Mouse (Mus musculus) thymus, postnatal 25 days (tissue): ENCODE measurements around the gene Krtap13-1.
"Not testable (repeated sequence)": the region's sequence is repeated elsewhere in the genome, so short reads cannot be mapped to it uniquely, and the experiment has no call there.

Experiments
- DNase-seq: peaks from one replicate; pipeline ENCODE4 v3.0.0; 2022

Krtap13-1 gene

GRCm38 (mm10) chr16:88728812-88729275 lies at the start of gene Krtap13-1:
Gene Krtap13-1 (plus strand): TSS chr16:88728862.
- DNase-seq: no peak

GRCm38 (mm10) chr16:88679099-88679498 lies 49.6 kb upstream of the Krtap13-1 start:
- DNase-seq: no peak

GRCm38 (mm10) chr16:88681282-88681681 lies 47.4 kb upstream of the Krtap13-1 start:
- no peak for DNase-seq

- DNase-seq: no peak
These were observed 32.4 kb upstream of the Krtap13-1 start for GRCm38 (mm10) chr16:88696256-88696655.

- DNase-seq: peak; percentile 73
These were observed 27.4 kb upstream of the Krtap13-1 start for GRCm38 (mm10) chr16:88701072-88701864.

- DNase-seq: no peak
These were observed 21.1 kb upstream of the Krtap13-1 start, which contains the start of gene 2310061N02Rik for GRCm38 (mm10) chr16:88707496-88708012. Gene 2310061N02Rik (minus strand): TSS chr16:88707962.

- no peak for DNase-seq
These were observed 17.9 kb upstream of the Krtap13-1 start for GRCm38 (mm10) chr16:88710757-88711156.

- no peak for DNase-seq
These were observed 17.4 kb upstream of the Krtap13-1 start for GRCm38 (mm10) chr16:88711245-88711644.

GRCm38 (mm10) chr16:88716549-88716948 lies 12.1 kb upstream of the Krtap13-1 start:
- no peak for DNase-seq

GRCm38 (mm10) chr16:88720031-88720430 lies 8.6 kb upstream of the Krtap13-1 start:
- DNase-seq: no peak

GRCm38 (mm10) chr16:88735391-88735790 lies 6.7 kb downstream of the Krtap13-1 start:
- no peak for DNase-seq

- no peak for DNase-seq
These were observed 16.2 kb downstream of the Krtap13-1 start for GRCm38 (mm10) chr16:88744750-88745340.

- no peak for DNase-seq
These were observed 19.3 kb downstream of the Krtap13-1 start for GRCm38 (mm10) chr16:88747943-88748342.

GRCm38 (mm10) chr16:88751535-88751934 lies 22.9 kb downstream of the Krtap13-1 start, which contains the start of gene Krtap13:
Gene Krtap13 (minus strand): TSS chr16:88751635.
- not testable (repeated sequence) for DNase-seq

GRCm38 (mm10) chr16:88758547-88758946 lies 29.9 kb downstream of the Krtap13-1 start, which contains the start of gene 2310034C09Rik:
Gene 2310034C09Rik (plus strand): TSS chr16:88758847.
- DNase-seq: not testable (repeated sequence)

- no peak for DNase-seq
These were observed 45.4 kb downstream of the Krtap13-1 start, which contains the start of gene 2310057N15Rik for GRCm38 (mm10) chr16:88774106-88774505. Gene 2310057N15Rik (minus strand): TSS chr16:88774206.

- DNase-seq: no peak
These were observed 48.9 kb downstream of the Krtap13-1 start, which contains the start of gene Gm5965 for GRCm38 (mm10) chr16:88777596-88777995. Gene Gm5965 (plus strand): TSS chr16:88777896.
